Mouse (Mus musculus) small intestine, adult 2 months (tissue): ENCODE data around the gene Ugt1a8.

Experiments
- CTCF ChIP-seq: fragments of 200-500 bp; IDR thresholded peaks from 2 replicates; pipeline ENCODE4 v1.5.1; 2012; ENCODE audit warnings: low read depth, mild to moderate bottlenecking, control low read depth, inconsistent platforms, low read length, moderate library complexity, mixed read lengths; ENCODE audit not compliant: insufficient replicate concordance, insufficient read length; ENCODE audit errors: extremely low read depth
- POLR2A ChIP-seq: fragments of 200-500 bp; IDR thresholded peaks from 2 replicates; pipeline ENCODE4 v1.6.1; 2012; ENCODE audit warnings: low read depth, mild to moderate bottlenecking, control low read depth, inconsistent platforms, low read length, moderate library complexity

GRCm38 (mm10) chr1:88158430-88158829 lies 70.8 kb downstream of the Ugt1a8 start:
- TF ChIP-seq CTCF (no peak), POLR2A (no peak)
